Mouse (Mus musculus) megakaryocyte, embryonic 14.5 days (primary cell): ENCODE data around the gene Osbpl6. TPM values are rescaled to one million over a fixed set of nuclear protein-coding genes. Genes with fewer than 3 reads are reported as not detected.

ENCODE experiments used
- H3K27me3 ChIP-seq: replicated peaks from 2 replicates; pipeline ENCODE3; 2012; ENCODE audit warnings: inconsistent platforms
- H3K36me3 ChIP-seq: replicated peaks from 2 replicates; pipeline ENCODE3; 2012; ENCODE audit warnings: low read length, inconsistent platforms, mixed read lengths
- H3K4me1 ChIP-seq: 2 replicates; pipeline ENCODE4 v1.6.1; 2012; ENCODE audit warnings: inconsistent platforms
- H3K4me3 ChIP-seq: replicated peaks from 2 replicates; pipeline ENCODE3; 2012; ENCODE audit warnings: moderate library complexity, mild to moderate bottlenecking, inconsistent platforms
- H3K9me3 ChIP-seq: 2 replicates; pipeline ENCODE4 v1.6.1; 2012; ENCODE audit warnings: inconsistent platforms
- FLI1 ChIP-seq: IDR thresholded peaks from 2 replicates; pipeline ENCODE4 v1.6.1; 2012; ENCODE audit warnings: low read length, inconsistent platforms, mixed read lengths
- GATA1 ChIP-seq: IDR thresholded peaks from 3 replicates; pipeline ENCODE4 v1.6.1; 2012; ENCODE audit warnings: mixed read lengths, low read length, inconsistent platforms, borderline replicate concordance
- polyA plus RNA-seq: library from polyadenylated mRNA; stranded (reverse); fragments of >175 nt; gene quantifications from 2 replicates; pipeline ENCODE4 v1.2.3, GENCODE M21; 2012; ENCODE audit warnings: low replicate concordance; ENCODE audit not compliant: insufficient read depth

The Osbpl6 gene
- polyA plus RNA-seq, 1 experiment = not detected

DNA sequence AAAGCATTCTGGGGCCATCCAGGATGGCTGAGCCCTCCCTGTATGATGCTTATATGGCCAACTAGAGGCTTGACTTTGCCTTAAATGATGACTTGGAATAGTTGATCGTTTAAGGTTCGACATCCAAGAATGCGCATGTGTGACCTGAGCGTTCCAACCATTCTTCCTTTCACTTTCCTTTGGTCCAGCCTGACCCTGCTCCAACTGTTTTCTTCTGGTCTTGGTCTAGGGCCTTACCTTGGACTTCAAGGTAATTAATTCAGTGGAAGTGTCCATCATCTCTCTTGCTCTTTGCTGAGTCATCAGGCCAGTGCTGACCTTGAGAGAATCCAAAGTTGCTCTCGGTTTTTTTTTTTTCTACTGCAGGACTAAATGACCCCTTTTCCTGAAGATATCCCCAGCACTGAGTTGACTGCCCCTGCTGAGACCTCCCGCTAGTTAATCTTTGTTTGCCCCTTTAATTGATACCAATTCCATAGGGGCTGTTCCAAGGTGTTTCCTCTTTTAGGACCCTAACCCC, 43.6 kb downstream of the Osbpl6 start:
- no peaks in the 10 kb centered on the region for H3K4me1 ChIP-seq
- H3K4me3 ChIP-seq = no peak overlapping the region
- no peak for TF ChIP-seq GATA1
- TF ChIP-seq FLI1 = no peak
- no peaks in the 10 kb centered on the region for H3K27me3 ChIP-seq
- H3K9me3 ChIP-seq = 0 out of 2 replicates have a peak, but pooled peaks cover 3% of the 10 kb centered on the region
- H3K36me3 ChIP-seq = no peaks in the 10 kb centered on the region

DNA sequence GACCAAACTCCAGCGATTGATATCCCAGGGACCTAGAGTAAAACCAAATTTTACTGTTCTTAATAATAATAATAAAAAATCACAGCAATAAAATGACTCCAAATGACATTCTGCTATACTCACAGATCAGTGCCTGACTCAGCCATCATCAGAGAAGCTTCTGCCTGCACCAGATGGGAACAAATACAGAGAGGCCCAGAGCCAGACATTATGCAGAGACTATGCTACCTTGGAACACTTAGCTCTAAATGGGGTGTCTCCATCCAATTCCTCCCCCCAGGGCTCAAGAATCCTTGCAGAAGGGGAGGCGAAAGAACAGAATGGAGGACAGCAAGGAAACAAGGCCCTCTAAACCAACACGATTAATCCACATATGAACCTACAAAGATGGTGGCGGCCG, 60.4 kb downstream of the Osbpl6 start:
- Histone ChIP-seq H3K9me3 (peaks cover 6% of the 10 kb centered on the region), H3K36me3 (no peaks in the 10 kb centered on the region), H3K27me3 (no peaks in the 10 kb centered on the region), H3K4me3 (no peak overlapping the region), H3K4me1 (no peaks in the 10 kb centered on the region)
- no peak for TF ChIP-seq FLI1
- TF ChIP-seq GATA1 = no peak

DNA sequence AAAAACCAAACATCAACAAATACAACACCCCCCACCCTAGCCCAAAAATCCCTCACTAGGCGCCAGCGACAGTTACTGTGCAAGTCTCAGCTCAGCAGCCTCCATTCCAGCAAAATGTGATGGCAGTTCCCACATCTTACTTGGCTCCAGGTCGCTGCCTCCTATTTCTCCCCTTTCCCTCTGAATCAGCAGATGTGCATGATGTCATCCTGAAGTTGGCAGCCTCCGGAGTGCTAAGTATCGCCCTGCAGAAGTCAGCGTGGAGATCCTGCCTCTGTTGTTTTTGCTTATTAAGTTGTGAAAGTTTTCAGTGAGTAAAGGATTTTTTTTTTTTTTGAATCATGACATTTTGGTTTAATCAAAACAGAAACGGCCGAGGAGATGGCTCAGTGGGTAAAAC, 61.9 kb downstream of the Osbpl6 start:
- no peak for TF ChIP-seq GATA1
- no peaks in the 10 kb centered on the region for H3K4me1 ChIP-seq
- peaks cover 9% of the 10 kb centered on the region for H3K9me3 ChIP-seq
- H3K4me3 ChIP-seq = no peak overlapping the region
- H3K27me3 ChIP-seq = no peaks in the 10 kb centered on the region
- H3K36me3 ChIP-seq = no peaks in the 10 kb centered on the region

DNA sequence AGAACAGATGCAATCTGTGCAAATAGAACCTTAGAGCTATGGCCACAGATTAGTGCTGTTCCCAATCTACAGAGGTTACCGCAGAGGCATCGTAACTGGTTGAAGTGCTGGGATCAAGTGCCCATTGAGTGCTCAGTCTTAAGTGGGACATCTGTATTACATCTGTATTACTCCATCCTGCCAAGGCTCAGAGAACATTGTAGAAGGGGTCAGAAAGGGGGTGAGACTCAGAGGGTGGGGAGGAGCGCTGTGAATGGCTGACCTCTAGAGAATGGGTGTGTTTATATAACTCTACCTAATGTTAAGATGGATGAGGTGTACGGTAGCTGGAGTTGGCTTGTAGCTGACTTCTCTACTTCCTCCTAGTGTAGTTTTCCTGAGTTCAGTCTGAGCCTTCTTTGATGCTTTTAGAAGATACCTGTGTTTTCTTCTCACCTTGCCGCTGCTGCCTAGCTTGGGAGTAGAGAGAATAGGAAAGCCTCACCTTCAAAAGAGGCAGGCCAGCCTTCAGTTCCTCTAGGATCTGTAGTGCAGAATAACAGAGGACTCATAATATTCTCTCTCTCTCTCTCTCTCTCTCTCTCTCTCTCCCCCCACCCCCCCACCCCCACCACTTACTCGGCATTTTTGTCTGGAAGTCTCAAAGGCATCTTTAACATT, 62.9 kb downstream of the Osbpl6 start:
- Histone ChIP-seq H3K9me3 (peaks cover 13% of the 10 kb centered on the region), H3K36me3 (no peaks in the 10 kb centered on the region), H3K4me3 (no peak overlapping the region), H3K27me3 (no peaks in the 10 kb centered on the region), H3K4me1 (no peaks in the 10 kb centered on the region)
- no peak for TF ChIP-seq FLI1
- TF ChIP-seq GATA1 = no peak

DNA sequence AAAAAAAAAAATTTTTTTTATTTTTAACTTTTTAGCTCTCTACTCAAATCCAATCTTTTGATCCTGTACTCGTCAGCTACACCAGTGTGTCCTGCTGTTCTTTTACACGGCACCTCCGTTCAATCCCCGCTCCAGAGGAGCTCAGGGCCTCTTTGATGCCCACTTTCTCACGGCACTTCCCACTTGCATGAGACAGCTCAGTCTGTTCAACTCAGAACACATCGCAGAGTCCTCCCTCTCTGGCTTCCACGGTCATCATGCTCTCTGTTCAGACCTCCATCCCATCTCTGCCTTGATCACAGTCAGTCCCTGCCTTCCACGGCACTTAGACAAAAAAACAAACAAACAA, 63.4 kb downstream of the Osbpl6 start:
- Histone ChIP-seq H3K4me3 (no peak overlapping the region), H3K27me3 (no peaks in the 10 kb centered on the region), H3K9me3 (peaks cover 13% of the 10 kb centered on the region), H3K4me1 (no peaks in the 10 kb centered on the region), H3K36me3 (no peaks in the 10 kb centered on the region)
- TF ChIP-seq FLI1 = no peak
- no peak for TF ChIP-seq GATA1

DNA sequence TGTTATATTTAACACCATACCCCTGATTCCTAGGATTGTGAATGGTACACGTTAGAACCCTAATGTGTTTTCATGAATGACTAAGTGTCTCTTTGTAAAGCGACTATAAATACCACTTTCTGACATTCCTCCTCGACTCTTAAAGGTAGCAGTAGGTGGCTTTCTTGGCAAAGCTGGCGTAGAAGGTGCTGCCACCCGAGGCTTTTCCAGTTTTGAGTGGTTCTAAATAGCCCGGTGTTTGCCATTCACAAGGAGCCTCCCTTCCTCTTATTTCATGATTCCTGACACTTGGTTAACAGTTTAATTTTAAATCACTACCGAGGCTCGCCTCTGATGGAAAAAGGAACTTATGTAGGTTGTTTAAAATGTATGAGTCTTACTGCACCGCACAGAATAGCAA, 64.1 kb downstream of the Osbpl6 start:
- H3K36me3 ChIP-seq = no peaks in the 10 kb centered on the region
- H3K9me3 ChIP-seq = peaks cover 13% of the 10 kb centered on the region
- TF ChIP-seq GATA1 (no peak), FLI1 (no peak)
- H3K27me3 ChIP-seq = no peaks in the 10 kb centered on the region
- no peaks in the 10 kb centered on the region for H3K4me1 ChIP-seq
- H3K4me3 ChIP-seq = no peak overlapping the region

DNA sequence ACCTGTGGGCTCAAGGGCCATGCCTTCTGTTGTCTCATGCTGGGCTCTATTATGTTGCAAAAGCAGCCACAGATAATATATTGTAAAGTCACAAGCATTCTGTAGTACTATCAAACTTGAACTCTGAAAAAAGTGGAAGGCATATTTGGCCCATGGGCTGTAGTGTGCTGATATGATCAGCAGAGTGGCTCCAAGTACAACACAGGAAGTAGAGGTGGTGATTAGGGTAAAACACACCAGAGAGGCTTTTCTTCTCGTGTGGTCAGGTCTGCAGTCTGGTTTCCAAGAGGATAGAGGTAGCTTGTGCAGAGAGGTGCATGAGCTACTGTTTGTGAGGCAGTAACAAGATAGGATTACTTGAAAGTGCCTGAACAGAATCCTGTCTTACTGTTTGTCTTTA, 69.5 kb downstream of the Osbpl6 start:
- no peaks in the 10 kb centered on the region for H3K27me3 ChIP-seq
- peaks cover 13% of the 10 kb centered on the region for H3K9me3 ChIP-seq
- TF ChIP-seq FLI1 (no peak), GATA1 (no peak)
- no peaks in the 10 kb centered on the region for H3K4me1 ChIP-seq
- H3K4me3 ChIP-seq = no peak overlapping the region
- H3K36me3 ChIP-seq = no peaks in the 10 kb centered on the region

DNA sequence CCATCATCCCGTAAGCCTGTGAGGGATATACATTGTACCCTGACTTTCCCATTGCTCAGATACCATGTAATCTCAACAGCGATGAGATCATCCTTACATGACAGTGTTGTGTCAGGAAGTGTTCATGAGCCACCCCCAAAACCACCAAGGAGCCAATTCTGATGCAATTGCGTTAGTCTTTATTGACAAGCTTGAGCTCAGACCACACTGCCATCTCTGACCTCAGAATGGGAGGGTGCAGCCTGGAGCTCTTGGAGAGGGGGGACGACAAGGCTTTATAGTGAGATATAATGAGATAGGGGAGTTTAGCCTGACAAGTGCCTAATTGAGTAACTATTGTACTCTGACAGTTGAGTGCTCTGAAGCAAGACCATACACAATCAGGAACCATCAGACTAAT, 82.5 kb downstream of the Osbpl6 start:
- H3K27me3 ChIP-seq = no peaks in the 10 kb centered on the region
- H3K9me3 ChIP-seq = no peaks in the 10 kb centered on the region
- H3K4me3 ChIP-seq = no peak overlapping the region
- no peak for TF ChIP-seq FLI1
- no peaks in the 10 kb centered on the region for H3K4me1 ChIP-seq
- no peaks in the 10 kb centered on the region for H3K36me3 ChIP-seq

DNA sequence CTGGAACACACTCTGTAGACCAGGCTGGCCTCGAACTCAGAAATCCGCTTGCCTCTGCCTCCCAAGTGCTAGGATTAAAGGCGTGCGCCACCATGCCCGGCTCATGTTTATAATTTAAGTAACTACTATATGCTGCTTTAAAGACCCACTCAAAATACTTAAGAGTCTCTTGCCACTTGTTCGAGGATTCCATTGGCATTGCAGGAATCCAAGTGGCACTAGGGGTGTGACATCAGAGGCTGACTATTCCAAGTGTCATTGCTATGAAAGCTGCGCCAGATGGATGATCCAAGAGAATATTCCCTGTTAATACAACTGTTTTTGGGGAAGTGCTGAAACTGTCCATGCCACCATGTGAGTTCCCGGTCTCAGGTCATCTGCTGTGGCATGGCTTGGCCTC, 83.9 kb downstream of the Osbpl6 start:
- Histone ChIP-seq H3K27me3 (no peaks in the 10 kb centered on the region), H3K36me3 (no peaks in the 10 kb centered on the region), H3K9me3 (no peaks in the 10 kb centered on the region), H3K4me3 (no peak overlapping the region), H3K4me1 (no peaks in the 10 kb centered on the region)
- no peak for TF ChIP-seq GATA1
- TF ChIP-seq FLI1 = no peak

DNA sequence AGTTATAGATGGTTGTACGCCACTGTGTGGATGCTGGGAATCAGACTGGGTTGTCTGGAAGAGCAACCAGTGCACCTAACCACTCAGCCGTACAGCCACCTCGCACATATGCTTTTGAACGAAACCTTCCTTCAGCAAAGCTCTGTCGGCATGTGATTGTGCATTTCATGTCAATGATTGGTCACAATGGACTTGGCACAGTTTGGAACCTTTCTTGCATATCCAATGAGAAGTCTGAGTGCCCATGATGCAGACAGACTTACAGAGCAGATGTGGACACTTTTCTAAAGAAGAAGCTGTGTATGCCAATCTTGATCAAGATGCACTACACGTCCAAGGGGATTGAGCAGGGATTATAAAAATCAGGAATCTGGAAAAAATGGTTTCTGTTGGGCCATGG, 85.1 kb downstream of the Osbpl6 start:
- TF ChIP-seq GATA1 = no peak
- no peak for TF ChIP-seq FLI1
- H3K4me3 ChIP-seq = no peak overlapping the region
- no peaks in the 10 kb centered on the region for H3K27me3 ChIP-seq
- H3K9me3 ChIP-seq = no peaks in the 10 kb centered on the region
- no peaks in the 10 kb centered on the region for H3K4me1 ChIP-seq
- H3K36me3 ChIP-seq = no peaks in the 10 kb centered on the region

DNA sequence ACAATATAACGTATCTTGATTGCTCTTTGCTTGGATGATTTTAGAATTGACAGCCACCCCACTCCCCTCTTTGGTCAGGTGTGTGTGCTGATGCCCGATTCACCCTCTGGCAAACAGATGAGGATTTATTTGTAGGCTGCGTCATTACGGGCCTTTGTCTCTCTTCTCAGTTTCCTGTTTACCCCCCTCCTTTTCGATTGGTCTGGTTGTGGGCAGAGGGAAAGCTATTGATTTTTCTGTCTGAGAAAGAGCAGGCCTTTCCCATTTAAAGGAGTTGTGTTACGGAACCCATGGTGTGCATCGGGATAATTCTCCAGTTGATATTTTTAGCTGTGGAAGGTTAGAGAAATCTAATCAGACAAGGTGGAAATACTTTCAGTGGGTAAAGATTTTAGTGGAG, 85.9 kb downstream of the Osbpl6 start:
- TF ChIP-seq FLI1 (no peak), GATA1 (no peak)
- no peaks in the 10 kb centered on the region for H3K4me1 ChIP-seq
- H3K36me3 ChIP-seq = no peaks in the 10 kb centered on the region
- no peaks in the 10 kb centered on the region for H3K27me3 ChIP-seq
- no peak overlapping the region for H3K4me3 ChIP-seq
- H3K9me3 ChIP-seq = no peaks in the 10 kb centered on the region
